Mouse (Mus musculus) heart, adult 2 months (tissue): ENCODE data around the gene Dnaja3. TPM values are rescaled to one million over a fixed set of nuclear protein-coding genes. Genes with fewer than 3 reads are reported as not detected.

Source experiments
- DNase-seq, 2 experiments: peaks; one replicate each; pipeline ENCODE4 v3.0.0; 2021
- H3K27ac ChIP-seq: fragments of 200-600 bp; 2 replicates; pipeline ENCODE4 v1.8.1; 2022
- H3K27me3 ChIP-seq: fragments of 200-500 bp; 2 replicates; pipeline ENCODE4 v1.6.1; 2012; ENCODE audit warnings: mild to moderate bottlenecking, low read length, inconsistent platforms, mixed read lengths; ENCODE audit not compliant: control insufficient read depth, insufficient read depth
- H3K36me3 ChIP-seq: fragments of 200-500 bp; 2 replicates; pipeline ENCODE4 v1.6.1; 2012; ENCODE audit warnings: low read length, inconsistent platforms; ENCODE audit not compliant: control insufficient read depth, insufficient read depth
- H3K4me1 ChIP-seq: fragments of 200-500 bp; 2 replicates; pipeline ENCODE4 v1.6.1; 2011; ENCODE audit warnings: low read length; ENCODE audit not compliant: control insufficient read depth, insufficient read depth
- H3K4me3 ChIP-seq: fragments of 200-600 bp; 2 replicates; pipeline ENCODE4 v1.8.1; 2022
- H3K79me2 ChIP-seq: fragments of 200-500 bp; replicated peaks from 2 replicates; pipeline ENCODE4 v1.6.1; 2012; ENCODE audit warnings: mild to moderate bottlenecking, inconsistent platforms, low read length, moderate library complexity, mixed read lengths; ENCODE audit not compliant: control insufficient read depth, insufficient read depth
- H3K9ac ChIP-seq: fragments of 200-500 bp; 2 replicates; pipeline ENCODE4 v1.6.1; 2012; ENCODE audit warnings: low read depth, mild to moderate bottlenecking, control low read depth, inconsistent platforms, low read length, mixed read lengths
- CTCF ChIP-seq: fragments of 200-600 bp; IDR thresholded peaks from 2 replicates; pipeline ENCODE4 v1.8.1; 2022; ENCODE audit warnings: antibody characterized with exemption, mild to moderate bottlenecking, moderate library complexity
- EP300 ChIP-seq: fragments of 200-500 bp; IDR thresholded peaks from 2 replicates; pipeline ENCODE4 v1.6.1; 2011; ENCODE audit warnings: low read depth, low read length, control low read depth; ENCODE audit not compliant: insufficient read depth
- POLR2A ChIP-seq: fragments of 200-500 bp; IDR thresholded peaks from 2 replicates; pipeline ENCODE4 v1.6.1; 2011; ENCODE audit warnings: mild to moderate bottlenecking, low read depth, low read length, control low read depth; ENCODE audit not compliant: insufficient read depth
- WGBS: fragments of 180-500 bp; shearing (Covaris S2); methylation state at CpG from one replicate; pipeline ENCODE4 v1.1.7; 2018; 5-methylcytosine and 5-hydroxymethylcytosine counted together
- intact Hi-C: fragments of 180-260 bp; cut with DNase I; formaldehyde crosslinking; loops from one replicate; pipeline ENCODE4 v1.15.1; 2025
- polyA plus RNA-seq: library from polyadenylated mRNA; depleted of rRNA; stranded (reverse); fragments of >200 nt; gene quantifications from 2 replicates; pipeline ENCODE4 v1.2.3, GENCODE M21; 2012
- total RNA-seq, 2 experiments: library from RNA; stranded (reverse); gene quantifications; 2 replicates each; pipeline ENCODE4 v1.2.3; 2021

Dnaja3 gene
- total and polyA plus RNA-seq, 3 experiments: 80.8 to 150 (median 138) TPM

- Histone ChIP-seq H3K4me1 (no peaks in the 10 kb centered on the region; the same call in 1 of the 2 replicates), H3K79me2 (no peaks in the 10 kb centered on the region), H3K36me3 (no peaks in the 10 kb centered on the region), H3K4me3 (no peak overlapping the region), H3K27me3 (no peaks in the 10 kb centered on the region), H3K9ac (no peak overlapping the region), H3K27ac (no peak overlapping the region)
- no peak for DNase-seq
- intact Hi-C loops: no loop called here
- TF ChIP-seq POLR2A: no peak
- TF ChIP-seq EP300: no peak
- TF ChIP-seq CTCF: no peak
- WGBS: 92% methylated on average over 2 of the region's 2 CpGs
Measured at GRCm38 (mm10) chr16:4661605-4662004, 21.8 kb downstream of the Dnaja3 start.

GRCm38 (mm10) chr16:4663806-4664205 lies 24.0 kb downstream of the Dnaja3 start:
- no peaks in the 10 kb centered on the region for H3K79me2 ChIP-seq
- H3K27me3 ChIP-seq: no peaks in the 10 kb centered on the region
- intact Hi-C loops: no loop called here
- 90% methylated on average over 2 of the region's 2 CpGs for WGBS
- no peak overlapping the region for H3K27ac ChIP-seq
- H3K9ac ChIP-seq: no peak overlapping the region
- H3K36me3 ChIP-seq: no peaks in the 10 kb centered on the region
- no peak for TF ChIP-seq EP300
- no peak for TF ChIP-seq POLR2A
- no peak for TF ChIP-seq CTCF
- no peaks in the 10 kb centered on the region; the same call in 1 of the 2 replicates for H3K4me1 ChIP-seq
- no peak overlapping the region for H3K4me3 ChIP-seq
- no peak for DNase-seq

- Histone ChIP-seq H3K4me1 (no peaks in the 10 kb centered on the region; the same call in 1 of the 2 replicates), H3K9ac (no peak overlapping the region), H3K27ac (no peak overlapping the region), H3K79me2 (no peaks in the 10 kb centered on the region), H3K27me3 (no peaks in the 10 kb centered on the region), H3K4me3 (no peak overlapping the region), H3K36me3 (no peaks in the 10 kb centered on the region)
- WGBS: 89% methylated on average over 2 of the region's 2 CpGs
- DNase-seq: no peak
- TF ChIP-seq EP300: no peak
- no peak for TF ChIP-seq POLR2A
- no peak for TF ChIP-seq CTCF
- intact Hi-C loops: loop anchor here (5.0 kb wide), 2 partner anchors 98 to 113 kb away; no protein-coding TSS in a partner anchor
Measured at GRCm38 (mm10) chr16:4665726-4666125, 25.9 kb downstream of the Dnaja3 start.

GRCm38 (mm10) chr16:4667190-4667808 lies 27.5 kb downstream of the Dnaja3 start:
- 27% methylated on average over 3 of the region's 3 CpGs for WGBS
- Histone ChIP-seq H3K27me3 (no peaks in the 10 kb centered on the region), H3K27ac (no peak overlapping the region), H3K79me2 (no peaks in the 10 kb centered on the region), H3K9ac (no peak overlapping the region), H3K4me3 (no peak overlapping the region), H3K36me3 (no peaks in the 10 kb centered on the region), H3K4me1 (no peaks in the 10 kb centered on the region; the same call in 1 of the 2 replicates)
- peak; percentile 80 to 82 for DNase-seq
- TF ChIP-seq EP300: peak; percentile 94
- no peak for TF ChIP-seq POLR2A
- intact Hi-C loops: loop anchor here (1.0 to 5.0 kb wide), 3 partner anchors 37 to 115 kb away; no protein-coding TSS in a partner anchor

GRCm38 (mm10) chr16:4670317-4670716 lies 30.5 kb downstream of the Dnaja3 start:
- H3K79me2 ChIP-seq: no peaks in the 10 kb centered on the region
- no peak for DNase-seq
- H3K27ac ChIP-seq: no peak overlapping the region
- intact Hi-C loops: no loop called here
- H3K36me3 ChIP-seq: no peaks in the 10 kb centered on the region
- H3K4me3 ChIP-seq: no peak overlapping the region
- no peaks in the 10 kb centered on the region; the same call in 1 of the 2 replicates for H3K4me1 ChIP-seq
- H3K9ac ChIP-seq: no peak overlapping the region
- WGBS: 74% methylated on average over 5 of the region's 5 CpGs
- no peaks in the 10 kb centered on the region for H3K27me3 ChIP-seq
- TF ChIP-seq CTCF: no peak
- no peak for TF ChIP-seq EP300
- TF ChIP-seq POLR2A: no peak

- H3K9ac ChIP-seq: no peak overlapping the region
- H3K4me3 ChIP-seq: no peak overlapping the region
- no peaks in the 10 kb centered on the region for H3K27me3 ChIP-seq
- TF ChIP-seq CTCF (no peak), POLR2A (no peak), EP300 (no peak)
- H3K27ac ChIP-seq: no peak overlapping the region
- H3K36me3 ChIP-seq: no peaks in the 10 kb centered on the region
- DNase-seq: no peak
- intact Hi-C loops: no loop called here
- WGBS: 46% methylated on average over 4 of the region's 4 CpGs
- no peaks in the 10 kb centered on the region for H3K79me2 ChIP-seq
- H3K4me1 ChIP-seq: peaks cover 2% of the 10 kb centered on the region; the same call in 1 of the 2 replicates
Measured at GRCm38 (mm10) chr16:4674091-4674490, 34.3 kb downstream of the Dnaja3 start.
